Mouse (Mus musculus): ENCODE results near the gene Sp3. TPM values are rescaled to one million over a fixed set of nuclear protein-coding genes. Genes with fewer than 3 reads are reported as not detected.
A peak's percentile ranks its signal among the peaks of the same experiment; 100 is the strongest.

Gene Sp3
- polyA plus RNA-seq, 1 experiment: 8.4 TPM

GRCm38 (mm10) chr2:72981075-72981420 is 802 bp upstream of the Sp3 start:
- H3K36me3 ChIP-seq (ENCODE audit: control insufficient read depth, insufficient read depth): no peaks in the 10 kb centered on the region
- H3ac ChIP-seq (ENCODE audit: control insufficient read depth, insufficient read length): peak overlapping the region; percentile 80
- H3K4me3 ChIP-seq: peak overlapping the region; percentile 45
- no peak for TF ChIP-seq POLR2A (IDR thresholded peaks at IDR 0.05; ENCODE audit: insufficient read length, low read depth)
- TF ChIP-seq TCF3 (IDR thresholded peaks at IDR 0.05; ENCODE audit: insufficient read length, low read depth): no peak
- no peak for TF ChIP-seq POLR2AphosphoS2 (IDR thresholded peaks at IDR 0.05; ENCODE audit: insufficient read length, low read depth)
- no peak for TF ChIP-seq MYOD1 (IDR thresholded peaks at IDR 0.05; ENCODE audit: control insufficient read depth in 1 of 3, insufficient read length in 2 of 3, low read depth in 2 of 3)
- TF ChIP-seq CEBPB (IDR thresholded peaks at IDR 0.05; ENCODE audit: insufficient read depth, poor library complexity, severe bottlenecking): no peak
- TF ChIP-seq MAX (IDR thresholded peaks at IDR 0.05; ENCODE audit: low read depth): no peak
- no peak for TF ChIP-seq E2F4 (IDR thresholded peaks at IDR 0.05; ENCODE audit: insufficient read depth)
- no peak for TF ChIP-seq SRF (IDR thresholded peaks at IDR 0.05; ENCODE audit: control insufficient read depth, insufficient read length, low read depth)
- no peaks in the 10 kb centered on the region for H3K27me3 ChIP-seq (ENCODE audit: control insufficient read depth, insufficient read depth, insufficient read length)
- H3K4me2 ChIP-seq (ENCODE audit: low read depth): peak overlapping the region; percentile 49
- peaks cover 25% of the 10 kb centered on the region for H3K79me2 ChIP-seq (ENCODE audit: control insufficient read depth, insufficient read depth)

- TF ChIP-seq CEBPB (IDR thresholded peaks at IDR 0.05; ENCODE audit: insufficient read depth, poor library complexity, severe bottlenecking) (no peak), E2F4 (IDR thresholded peaks at IDR 0.05; ENCODE audit: insufficient read depth) (no peak), REST (IDR thresholded peaks at IDR 0.05; ENCODE audit: insufficient read depth, insufficient read length) (no peak), MYOD1 (IDR thresholded peaks at IDR 0.05; ENCODE audit: control insufficient read depth in 1 of 3, insufficient read length in 2 of 3, low read depth in 2 of 3) (no peak), SRF (IDR thresholded peaks at IDR 0.05; ENCODE audit: control insufficient read depth, insufficient read length, low read depth) (no peak), POLR2A (IDR thresholded peaks at IDR 0.05; ENCODE audit: insufficient read length, low read depth) (peak; percentile 43), TCF12 (IDR thresholded peaks at IDR 0.05; ENCODE audit: insufficient read depth, poor library complexity, severe bottlenecking) (no peak), MYOG (IDR thresholded peaks at IDR 0.05; ENCODE audit: control insufficient read depth in 1 of 3, insufficient read depth in 1 of 3, insufficient read length in 2 of 3, low read depth in 2 of 3) (no peak), MAX (IDR thresholded peaks at IDR 0.05; ENCODE audit: low read depth) (no peak), POLR2AphosphoS2 (IDR thresholded peaks at IDR 0.05; ENCODE audit: insufficient read length, low read depth) (peak; percentile 81), USF1 (IDR thresholded peaks at IDR 0.05; ENCODE audit: low read depth) (no peak), TCF3 (IDR thresholded peaks at IDR 0.05; ENCODE audit: insufficient read length, low read depth) (peak; percentile 2)
- H3K4me3 ChIP-seq: peak overlapping the region; percentile 45
Observed at GRCm38 (mm10) chr2:72979659-72980071, 581 bp downstream of the Sp3 start.

DNA sequence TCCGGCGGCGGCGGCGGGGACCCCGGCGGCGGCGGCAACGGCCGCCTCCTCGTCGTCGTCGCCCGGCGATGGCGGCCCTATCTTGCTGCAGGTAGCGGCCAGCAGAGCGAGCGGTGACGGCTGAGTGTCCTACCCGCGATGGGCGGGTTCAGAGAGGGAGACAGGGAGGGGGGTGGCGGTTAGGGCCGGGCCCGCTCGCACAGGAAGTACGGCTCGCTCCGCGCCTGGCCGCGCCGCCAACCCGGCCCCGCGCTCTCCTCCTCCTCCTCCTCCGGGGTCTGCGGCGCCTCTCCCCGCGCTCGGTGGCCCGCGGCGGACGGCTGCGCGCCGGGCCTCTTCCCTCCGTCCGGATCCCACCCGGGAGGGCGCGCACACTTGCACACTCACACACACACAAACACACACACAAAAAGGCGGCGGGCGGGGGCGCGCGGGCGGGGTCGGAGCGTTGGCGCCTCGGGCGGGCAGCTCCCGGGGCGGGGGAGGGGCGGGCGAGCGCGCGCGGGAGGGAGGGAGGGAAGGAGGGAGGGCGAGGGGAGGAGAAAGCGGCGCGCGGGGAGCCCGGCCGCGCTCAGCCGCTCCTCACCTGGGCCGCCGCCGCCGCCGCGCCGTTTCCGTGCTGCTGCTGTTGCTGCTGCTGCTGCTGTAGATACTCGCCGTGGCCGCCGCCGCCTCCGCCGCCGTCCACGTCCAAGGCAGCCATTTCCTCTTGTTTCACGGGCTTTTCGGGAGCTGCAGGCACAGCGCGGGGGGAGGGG is 1.2 kb downstream of the Sp3 start:
- peaks cover 8% of the 10 kb centered on the region for H3K36me3 ChIP-seq (ENCODE audit: control insufficient read depth, insufficient read depth)
- H3K79me2 ChIP-seq (ENCODE audit: control insufficient read depth, insufficient read depth): peaks cover 45% of the 10 kb centered on the region
- peak overlapping the region; percentile 45 for H3K4me3 ChIP-seq
- H3ac ChIP-seq (ENCODE audit: control insufficient read depth, insufficient read length): peak overlapping the region; percentile 80
- H3K4me2 ChIP-seq (ENCODE audit: low read depth): no peak overlapping the region
- TF ChIP-seq MAX (IDR thresholded peaks at IDR 0.05; ENCODE audit: low read depth) (no peak), POLR2A (IDR thresholded peaks at IDR 0.05; ENCODE audit: insufficient read length, low read depth) (peak; percentile 73), MYOD1 (IDR thresholded peaks at IDR 0.05; ENCODE audit: control insufficient read depth in 1 of 3, insufficient read length in 2 of 3, low read depth in 2 of 3) (peak in 1 of 3 experiments; percentile 21), TCF12 (IDR thresholded peaks at IDR 0.05; ENCODE audit: insufficient read depth, poor library complexity, severe bottlenecking) (no peak), POLR2AphosphoS2 (IDR thresholded peaks at IDR 0.05; ENCODE audit: insufficient read length, low read depth) (peak; percentile 77), MYOG (IDR thresholded peaks at IDR 0.05; ENCODE audit: control insufficient read depth in 1 of 3, insufficient read depth in 1 of 3, insufficient read length in 2 of 3, low read depth in 2 of 3) (peak in 1 of 3 experiments; percentile 15)
- H3K27me3 ChIP-seq (ENCODE audit: control insufficient read depth, insufficient read depth, insufficient read length): no peaks in the 10 kb centered on the region

More at GRCm38 (mm10) chr2:72979659-72980071, 581 bp downstream of the Sp3 start:
- Histone ChIP-seq H3K79me2 (ENCODE audit: control insufficient read depth, insufficient read depth) (peaks cover 39% of the 10 kb centered on the region), H3ac (ENCODE audit: control insufficient read depth, insufficient read length) (peak overlapping the region; percentile 80), H3K36me3 (ENCODE audit: control insufficient read depth, insufficient read depth) (peaks cover 8% of the 10 kb centered on the region), H3K4me2 (ENCODE audit: low read depth) (no peak overlapping the region), H3K27me3 (ENCODE audit: control insufficient read depth, insufficient read depth, insufficient read length) (no peaks in the 10 kb centered on the region)

GRCm38 (mm10) chr2:72978473-72978872 is 1.8 kb downstream of the Sp3 start:
- Histone ChIP-seq H3K36me3 (ENCODE audit: control insufficient read depth, insufficient read depth) (peaks cover 8% of the 10 kb centered on the region), H3ac (ENCODE audit: control insufficient read depth, insufficient read length) (peak overlapping the region; percentile 80), H3K4me2 (ENCODE audit: low read depth) (peak overlapping the region; percentile 66), H3K79me2 (ENCODE audit: control insufficient read depth, insufficient read depth) (peaks cover 51% of the 10 kb centered on the region), H3K27me3 (ENCODE audit: control insufficient read depth, insufficient read depth, insufficient read length) (no peaks in the 10 kb centered on the region), H3K4me3 (peak overlapping the region; percentile 45)
- TF ChIP-seq POLR2A (IDR thresholded peaks at IDR 0.05; ENCODE audit: insufficient read length, low read depth) (no peak), MAX (IDR thresholded peaks at IDR 0.05; ENCODE audit: low read depth) (no peak), MYOG (IDR thresholded peaks at IDR 0.05; ENCODE audit: control insufficient read depth in 1 of 3, insufficient read depth in 1 of 3, insufficient read length in 2 of 3, low read depth in 2 of 3) (no peak), TCF12 (IDR thresholded peaks at IDR 0.05; ENCODE audit: insufficient read depth, poor library complexity, severe bottlenecking) (no peak), TCF3 (IDR thresholded peaks at IDR 0.05; ENCODE audit: insufficient read length, low read depth) (no peak), POLR2AphosphoS2 (IDR thresholded peaks at IDR 0.05; ENCODE audit: insufficient read length, low read depth) (no peak), USF1 (IDR thresholded peaks at IDR 0.05; ENCODE audit: low read depth) (no peak), SRF (IDR thresholded peaks at IDR 0.05; ENCODE audit: control insufficient read depth, insufficient read length, low read depth) (no peak), REST (IDR thresholded peaks at IDR 0.05; ENCODE audit: insufficient read depth, insufficient read length) (no peak), E2F4 (IDR thresholded peaks at IDR 0.05; ENCODE audit: insufficient read depth) (no peak)
